Mouse (Mus musculus): ENCODE results near the gene Tmem242.

GRCm38 (mm10) chr17:5410336-5410735 is 29.7 kb downstream of the Tmem242 start:
- TF ChIP-seq POLR2A (IDR thresholded peaks at IDR 0.05; ENCODE audit: control insufficient read depth, extremely low read depth, insufficient read depth, low read length, poor library complexity) (no peak), CTCF (IDR thresholded peaks at IDR 0.05; ENCODE audit: borderline replicate concordance, control insufficient read depth, extremely low read depth, insufficient read depth, low read length, poor library complexity) (no peak)
